Mouse (Mus musculus) gastrocnemius, adult 18-20 months (tissue): ENCODE measurements at regions not wholly inside any gene's neighbourhood (a gene's known extent, or its start where the extent isn't known, plus 50 kb on each side); places are given as distances from the start of the nearest gene placed in this dataset.

Experiments used
- DNase-seq: peaks from one replicate; pipeline ENCODE4 v3.0.0; 2021; ENCODE audit warnings: low spot score

GRCm38 (mm10) chr6:89005094-89005493 lies 103.0 kb downstream of the Tpra1 start:
- DNase-seq = no peak

GRCm38 (mm10) chr6:89006997-89007396 lies 104.9 kb downstream of the Tpra1 start:
- no peak for DNase-seq

- DNase-seq = no peak
These were observed 105.5 kb downstream of the Tpra1 start for GRCm38 (mm10) chr6:89007516-89007915.

GRCm38 (mm10) chr6:89008614-89009171 lies 106.6 kb downstream of the Tpra1 start:
- DNase-seq = peak; percentile 40

GRCm38 (mm10) chr6:89012998-89013689 lies 111.1 kb downstream of the Tpra1 start:
- DNase-seq = no peak

GRCm38 (mm10) chr6:89013690-89014061 lies 111.6 kb downstream of the Tpra1 start:
- no peak for DNase-seq

GRCm38 (mm10) chr6:89024101-89024650 lies 122.1 kb downstream of the Tpra1 start:
- DNase-seq = no peak

GRCm38 (mm10) chr6:89033433-89034298 lies 131.6 kb downstream of the Tpra1 start:
- peak; percentile 10 for DNase-seq

GRCm38 (mm10) chr6:89034455-89034854 lies 132.4 kb downstream of the Tpra1 start:
- DNase-seq = no peak

GRCm38 (mm10) chr6:89035061-89035835 lies 133.2 kb downstream of the Tpra1 start:
- no peak for DNase-seq

GRCm38 (mm10) chr6:89035836-89036156 lies 133.7 kb downstream of the Tpra1 start:
- no peak for DNase-seq

- DNase-seq = no peak
These were observed 135.3 kb downstream of the Tpra1 start for GRCm38 (mm10) chr6:89037392-89037791.

GRCm38 (mm10) chr6:89037901-89038300 lies 135.8 kb downstream of the Tpra1 start:
- no peak for DNase-seq

- no peak for DNase-seq
These were observed 138.9 kb downstream of the Tpra1 start for GRCm38 (mm10) chr6:89040919-89041318.

GRCm38 (mm10) chr6:89042478-89043239 lies 140.6 kb downstream of the Tpra1 start:
- no peak for DNase-seq

GRCm38 (mm10) chr6:89045436-89045966 lies 143.4 kb downstream of the Tpra1 start:
- DNase-seq = no peak

GRCm38 (mm10) chr6:89046476-89046875 lies 144.4 kb downstream of the Tpra1 start:
- no peak for DNase-seq

GRCm38 (mm10) chr6:89047629-89048332 lies 145.7 kb downstream of the Tpra1 start:
- no peak for DNase-seq

GRCm38 (mm10) chr6:89049290-89049689 lies 147.2 kb downstream of the Tpra1 start:
- DNase-seq = no peak
